ENCODE assay signal across 8 mouse cellular contexts in the genomic region with DNA sequence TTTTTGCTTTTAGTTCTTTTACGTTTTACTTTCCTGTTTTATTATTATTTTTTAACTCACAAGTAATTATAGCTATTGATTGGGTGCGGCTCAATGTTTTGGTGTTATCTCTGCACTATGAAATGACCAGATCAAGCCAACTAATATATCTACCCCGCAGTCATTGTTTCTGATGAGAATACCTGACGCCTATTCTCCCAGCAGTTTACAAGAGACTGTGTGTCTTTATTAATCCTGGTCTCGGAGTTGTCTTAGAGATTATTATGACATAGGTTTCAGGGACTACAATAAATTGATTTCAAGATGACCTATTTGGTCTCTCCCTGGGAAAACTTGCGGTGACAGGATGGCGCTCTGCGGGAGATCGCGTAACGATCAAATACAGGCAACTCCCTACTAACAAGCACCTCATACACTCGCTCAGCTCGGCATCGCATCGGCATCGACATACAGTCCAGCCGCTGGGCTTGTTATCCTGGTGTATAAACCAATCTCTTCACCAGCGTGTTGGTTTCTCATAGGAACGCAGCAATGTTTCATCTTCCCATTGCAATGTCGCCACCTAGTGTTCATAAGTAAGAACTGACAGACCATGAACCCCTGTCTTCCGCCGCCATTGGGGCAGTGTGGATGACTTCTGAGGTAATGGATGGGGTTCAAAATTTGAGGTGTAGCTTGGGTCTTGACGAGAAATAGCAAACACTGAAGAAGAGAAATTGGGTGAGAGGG. TPM values are rescaled to one million over a fixed set of nuclear protein-coding genes. Genes with fewer than 3 reads are reported as not detected.
A peak's percentile ranks its signal among the peaks of the same experiment; 100 is the strongest.
DNase-seq lines count a peak whose midpoint lies in the region; ATAC-seq and TF ChIP-seq lines count a peak whose summit lies in the region.

No protein-coding gene starts in this region.

- peak overlapping the region; percentile 37 for H3K4me2 ChIP-seq in forebrain, postnatal 0 days (ENCODE audit: low read depth)
- peak overlapping the region; percentile 37 for H3K4me2 ChIP-seq in hindbrain, embryonic 12.5 days (replicated peaks)
- no peak overlapping the region for H3K4me2 ChIP-seq in lung, postnatal 0 days (replicated peaks; ENCODE audit: low read depth, low read length)

- H3K27ac ChIP-seq in forebrain, postnatal 0 days (ENCODE audit: low read depth, low read length) = no peak overlapping the region
- H3K27ac ChIP-seq in hindbrain, embryonic 12.5 days = no peak overlapping the region
- H3K27ac ChIP-seq in lung, postnatal 0 days (ENCODE audit: low read length) = no peak overlapping the region

- WGBS in forebrain, postnatal 0 days = 25% methylated on average over 23 of the region's 23 CpGs
- WGBS in hindbrain, embryonic 12.5 days = 28% methylated on average over 23 of the region's 23 CpGs
- WGBS in lung, postnatal 0 days = 21% methylated on average over 23 of the region's 23 CpGs

- no peak overlapping the region for H3K9ac ChIP-seq in forebrain, postnatal 0 days
- H3K9ac ChIP-seq in hindbrain, embryonic 12.5 days = no peak overlapping the region
- no peak overlapping the region for H3K9ac ChIP-seq in lung, postnatal 0 days (replicated peaks; ENCODE audit: low read depth)

- peak; percentile 99 for TF ChIP-seq CTCF in forebrain, postnatal 0 days (IDR thresholded peaks at IDR 0.05; ENCODE audit: low read depth)
- TF ChIP-seq CTCF in lung, postnatal 0 days (IDR thresholded peaks at IDR 0.05) = peak; percentile 98

- H3K9me3 ChIP-seq in forebrain, postnatal 0 days (ENCODE audit: low read length) = no peaks in the 10 kb centered on the region
- H3K9me3 ChIP-seq in hindbrain, embryonic 12.5 days (replicated peaks) = no peaks in the 10 kb centered on the region
- no peaks in the 10 kb centered on the region for H3K9me3 ChIP-seq in lung, postnatal 0 days (ENCODE audit: low read length)

- H3K27me3 ChIP-seq in forebrain, postnatal 0 days (ENCODE audit: insufficient read depth, low read length) = no peaks in the 10 kb centered on the region
- H3K27me3 ChIP-seq in hindbrain, embryonic 12.5 days = no peaks in the 10 kb centered on the region
- H3K27me3 ChIP-seq in lung, postnatal 0 days (replicated peaks; ENCODE audit: insufficient read depth, low read length) = no peaks in the 10 kb centered on the region

- no peaks in the 10 kb centered on the region for H3K4me1 ChIP-seq in forebrain, postnatal 0 days (ENCODE audit: insufficient read depth)
- H3K4me1 ChIP-seq in hindbrain, embryonic 12.5 days = 0 out of 2 replicates have a peak, but pooled peaks cover 3% of the 10 kb centered on the region
- H3K4me1 ChIP-seq in lung, postnatal 0 days (ENCODE audit: insufficient read depth, low read depth, low read length) = 0 out of 2 replicates have a peak, but pooled peaks cover 3% of the 10 kb centered on the region

- ATAC-seq in forebrain, postnatal 0 days = peak; percentile 92
- ATAC-seq in hindbrain, embryonic 12.5 days (ENCODE audit: low FRiP score) = peak; percentile 61
- peak; percentile 60 for ATAC-seq in lung, postnatal 0 days

- peak; percentile 88 for DNase-seq in NIH3T3 (ENCODE audit: low read depth)
- DNase-seq in cerebellum, adult 18-20 months = peak; percentile 68 to 69
- DNase-seq in forebrain, postnatal 0 days = peak; percentile 87
- DNase-seq in layer of hippocampus, adult 9-11 months = peak; percentile 69
- peak; percentile 85 for DNase-seq in lung, postnatal 0 days (ENCODE audit: low spot score)
- peak; percentile 93 for DNase-seq in retina, embryonic 14.5 days (ENCODE audit: low spot score)
- DNase-seq in thymus, postnatal 4 days = peak; percentile 61

- no peak for TF ChIP-seq EP300 in lung, postnatal 0 days (IDR thresholded peaks at IDR 0.05)

- no peaks in the 10 kb centered on the region for H3K36me3 ChIP-seq in forebrain, postnatal 0 days (ENCODE audit: insufficient read depth)
- H3K36me3 ChIP-seq in hindbrain, embryonic 12.5 days = no peaks in the 10 kb centered on the region
- no peaks in the 10 kb centered on the region for H3K36me3 ChIP-seq in lung, postnatal 0 days (ENCODE audit: insufficient read depth, low read length)

- H3K4me3 ChIP-seq in forebrain, postnatal 0 days (ENCODE audit: low read depth, low read length) = no peak overlapping the region
- no peak overlapping the region for H3K4me3 ChIP-seq in hindbrain, embryonic 12.5 days
- H3K4me3 ChIP-seq in lung, postnatal 0 days (ENCODE audit: low read depth, low read length) = no peak overlapping the region

RNA-seq across cellular contexts. Expression of gene Dnah14, which starts 31.2 kb away (rescaled TPM):
- total RNA-seq in forebrain, postnatal 0 days (2014; rRNA removed) = 0.10 and 0.69 TPM in 2 replicates
- 0.24 and 0.68 TPM in 2 replicates for polyA plus RNA-seq in forebrain, postnatal 0 days (2015; fragmentation: Nextera tagmentation; extraction: Ambion mirVana)
- polyA plus RNA-seq in hindbrain, embryonic 12.5 days (2016; fragmentation: Nextera tagmentation; extraction: Ambion mirVana) = 0.89 and 2.0 TPM in 2 replicates
- 1.0 TPM in 2 replicates for polyA plus RNA-seq in lung, postnatal 0 days (2015; fragmentation: Nextera tagmentation; extraction: Ambion mirVana)

RNA-seq across cellular contexts. Expression of gene Ccdc121, which starts 34.0 kb away (rescaled TPM):
- total RNA-seq in forebrain, postnatal 0 days (2014; rRNA removed) = 0.38 and 0.54 TPM in 2 replicates
- polyA plus RNA-seq in forebrain, postnatal 0 days (2015; fragmentation: Nextera tagmentation; extraction: Ambion mirVana) = 0.33 and 0.51 TPM in 2 replicates
- not detected in 2 replicates for polyA plus RNA-seq in hindbrain, embryonic 12.5 days (2016; fragmentation: Nextera tagmentation; extraction: Ambion mirVana)
- polyA plus RNA-seq in lung, postnatal 0 days (2015; fragmentation: Nextera tagmentation; extraction: Ambion mirVana) = 0.86 and 1.6 TPM in 2 replicates
